Mouse (Mus musculus) neural tube, embryonic 14.5 days (tissue): ENCODE measurements at regions not wholly inside any gene's neighbourhood (a gene's known extent, or its start where the extent isn't known, plus 50 kb on each side); places are given as distances from the start of the nearest gene placed in this dataset.

Experiments
- ATAC-seq: fragments of 200-750 bp; cut with Nextera tagmentation; 2 replicates; pipeline ENCODE4 v1.8.0; 2017; ENCODE audit warnings: low read depth, mild to moderate bottlenecking, moderate TSS enrichment, moderate library complexity
- H3K27ac ChIP-seq: fragments of 300-500 bp; sonication (generic); 2 replicates; pipeline ENCODE4 v1.5.1; 2014; ENCODE audit warnings: low read depth, mild to moderate bottlenecking, control low read depth, low read length, moderate library complexity, mixed read lengths
- H3K27me3 ChIP-seq: fragments of 300-500 bp; sonication (generic); 2 replicates; pipeline ENCODE4 v1.6.1; 2014; ENCODE audit warnings: low read length; ENCODE audit not compliant: control insufficient read depth, insufficient read depth
- H3K36me3 ChIP-seq: fragments of 300-500 bp; sonication (generic); 2 replicates; pipeline ENCODE4 v1.6.1; 2014; ENCODE audit warnings: low read length, mixed read lengths; ENCODE audit not compliant: control insufficient read depth, insufficient read depth
- H3K4me1 ChIP-seq: fragments of 300-500 bp; sonication (generic); 2 replicates; pipeline ENCODE4 v1.6.1; 2014; ENCODE audit warnings: low read length; ENCODE audit not compliant: control insufficient read depth, insufficient read depth
- H3K4me2 ChIP-seq: fragments of 300-500 bp; sonication (generic); 2 replicates; pipeline ENCODE4 v1.6.1; 2014; ENCODE audit warnings: mild to moderate bottlenecking, low read depth, low read length, control low read depth
- H3K4me3 ChIP-seq: fragments of 300-500 bp; sonication (generic); 2 replicates; pipeline ENCODE4 v1.5.1; 2014; ENCODE audit warnings: low read depth, low read length, control low read depth, mixed read lengths
- H3K9ac ChIP-seq: fragments of 300-500 bp; sonication (generic); replicated peaks from 2 replicates; pipeline ENCODE4 v1.6.1; 2014; ENCODE audit warnings: low read depth, mild to moderate bottlenecking, control low read depth, low read length, mixed read lengths
- H3K9me3 ChIP-seq: fragments of 300-500 bp; sonication (generic); 2 replicates; pipeline ENCODE4 v1.6.1; 2016; ENCODE audit warnings: low read length; ENCODE audit not compliant: control insufficient read depth
- WGBS: fragments of 180-500 bp; shearing (Covaris S2); extraction: QIAGEN DNeasy Blood & Tissue Kit; methylation state at CpG from one replicate; pipeline ENCODE4 v1.1.7; 2014; 5-methylcytosine and 5-hydroxymethylcytosine counted together

DNA sequence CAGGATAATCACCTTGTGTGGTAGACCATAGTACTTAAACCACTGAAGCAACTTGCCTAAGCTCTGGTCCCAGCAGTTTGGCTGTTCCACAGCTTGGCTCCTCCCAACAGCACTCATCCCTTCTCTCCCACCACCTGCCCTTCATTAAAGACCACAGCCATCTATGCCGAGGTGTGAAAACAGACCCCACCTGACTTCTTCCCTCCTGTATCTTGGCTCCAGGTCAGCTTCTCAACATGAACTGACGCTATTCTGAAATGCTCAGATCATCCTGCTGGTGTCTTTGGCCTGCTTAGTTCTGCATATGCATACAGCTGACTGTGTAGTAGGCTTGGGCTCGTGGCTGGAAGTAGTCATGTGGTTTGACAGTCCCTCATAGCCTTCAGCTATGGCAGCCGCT, 177.1 kb downstream of the Abcc12 start:
- Histone ChIP-seq H3K27me3 (no peaks in the 10 kb centered on the region), H3K9ac (no peak overlapping the region), H3K4me1 (peaks cover 7% of the 10 kb centered on the region; the same call in 1 of the 2 replicates), H3K9me3 (no peaks in the 10 kb centered on the region), H3K36me3 (no peaks in the 10 kb centered on the region), H3K27ac (no peak overlapping the region), H3K4me3 (no peak overlapping the region), H3K4me2 (no peak overlapping the region)
- no peak for ATAC-seq
- 77% methylated on average over 4 of the region's 4 CpGs for WGBS

DNA sequence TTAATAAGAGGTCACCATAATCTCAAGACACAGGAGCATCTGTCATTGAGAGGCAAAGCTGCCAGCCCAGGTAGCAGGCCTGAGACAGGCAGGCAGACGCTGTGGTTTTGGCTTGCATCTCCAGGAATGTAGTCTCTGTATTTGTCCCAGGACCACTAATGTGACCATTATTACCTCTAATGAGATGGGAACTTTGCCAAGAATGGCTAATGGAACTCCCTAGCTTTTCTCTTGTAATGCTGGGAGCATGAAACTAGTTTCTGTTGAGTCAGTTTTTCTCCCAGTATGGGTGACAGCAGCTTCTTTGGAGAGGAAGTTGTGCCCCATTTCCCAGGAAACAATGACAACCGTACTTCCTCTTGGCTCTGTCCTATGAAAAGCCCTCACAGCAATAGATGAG, 178.5 kb downstream of the Abcc12 start:
- no peak overlapping the region for H3K9ac ChIP-seq
- no peak overlapping the region for H3K4me2 ChIP-seq
- H3K9me3 ChIP-seq = no peaks in the 10 kb centered on the region
- no peak for ATAC-seq
- no peaks in the 10 kb centered on the region for H3K27me3 ChIP-seq
- WGBS = 48% methylated on average over 2 of the region's 2 CpGs
- no peak overlapping the region for H3K4me3 ChIP-seq
- peaks cover 7% of the 10 kb centered on the region; the same call in 1 of the 2 replicates for H3K4me1 ChIP-seq
- H3K27ac ChIP-seq = no peak overlapping the region
- no peaks in the 10 kb centered on the region for H3K36me3 ChIP-seq

DNA sequence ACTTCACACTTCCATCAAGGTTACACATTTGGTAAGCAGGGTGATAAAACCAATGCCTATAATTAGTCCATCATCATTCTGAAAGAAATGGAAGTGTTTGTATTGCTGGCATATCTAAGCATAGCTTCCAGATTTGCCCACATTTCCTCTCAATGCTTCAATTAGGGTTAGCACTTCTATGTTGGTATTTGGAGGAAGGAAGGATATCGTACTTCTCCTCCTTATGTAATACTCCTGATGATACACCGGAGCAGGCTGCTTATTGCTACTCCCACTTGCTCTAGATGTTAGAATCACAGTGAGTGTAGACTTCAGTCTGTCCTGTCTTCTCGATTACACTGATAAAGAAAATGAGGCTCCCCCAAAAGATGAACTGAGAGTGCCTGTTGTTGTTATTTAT, 185.4 kb downstream of the Abcc12 start:
- Histone ChIP-seq H3K27ac (no peak overlapping the region), H3K4me1 (peaks cover 8% of the 10 kb centered on the region), H3K27me3 (no peaks in the 10 kb centered on the region), H3K9me3 (0 out of 2 replicates have a peak, but pooled peaks cover 3% of the 10 kb centered on the region), H3K9ac (no peak overlapping the region), H3K4me3 (no peak overlapping the region), H3K36me3 (no peaks in the 10 kb centered on the region), H3K4me2 (no peak overlapping the region)
- no peak for ATAC-seq
- 94% methylated on average over 3 of the region's 3 CpGs for WGBS

DNA sequence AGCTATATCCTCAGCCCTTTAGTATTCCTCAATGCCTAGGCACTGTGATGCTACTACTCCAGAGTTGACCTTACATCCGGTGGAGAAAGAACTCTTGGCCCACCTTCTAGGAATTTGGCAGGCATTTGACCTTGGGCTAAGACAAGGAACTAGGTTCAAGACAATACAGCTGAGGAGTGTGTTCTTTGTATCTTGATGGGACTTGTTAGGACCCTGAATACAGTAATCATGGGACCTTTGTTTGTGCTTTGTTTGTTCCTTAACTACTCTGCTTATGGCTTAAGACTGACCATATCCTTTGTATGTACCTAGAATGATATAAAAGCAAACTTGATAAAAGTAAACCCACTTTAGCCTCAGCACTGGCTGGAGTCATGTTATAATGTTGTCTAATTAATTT, 186.7 kb downstream of the Abcc12 start:
- Histone ChIP-seq H3K4me3 (no peak overlapping the region), H3K9ac (no peak overlapping the region), H3K27ac (no peak overlapping the region), H3K27me3 (no peaks in the 10 kb centered on the region), H3K36me3 (no peaks in the 10 kb centered on the region), H3K4me2 (no peak overlapping the region), H3K4me1 (peaks cover 21% of the 10 kb centered on the region), H3K9me3 (0 out of 2 replicates have a peak, but pooled peaks cover 3% of the 10 kb centered on the region)
- ATAC-seq = no peak
- 76% methylated on average over 1 of the region's 1 CpGs for WGBS

DNA sequence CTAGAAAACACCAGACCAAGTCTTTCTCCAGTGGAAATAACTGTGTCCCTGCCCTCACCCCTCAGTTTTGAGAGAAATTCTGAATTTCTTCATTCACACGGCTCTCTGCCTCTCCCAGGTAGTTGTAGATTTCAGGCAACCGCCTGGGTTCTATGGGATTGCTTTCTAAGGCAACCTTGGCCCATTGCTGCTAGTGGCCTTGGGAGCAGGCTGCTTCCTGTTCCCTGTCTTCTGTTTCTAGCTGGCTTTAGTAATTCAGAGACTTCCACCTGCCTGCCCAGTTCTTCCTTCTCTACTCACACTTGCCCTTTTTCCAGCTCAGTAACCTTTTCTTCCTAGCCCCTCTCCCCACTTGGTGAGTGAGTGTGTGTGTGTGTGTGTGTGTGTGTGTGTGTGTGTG, 187.1 kb downstream of the Abcc12 start:
- Histone ChIP-seq H3K4me2 (no peak overlapping the region), H3K4me3 (no peak overlapping the region), H3K27me3 (no peaks in the 10 kb centered on the region), H3K36me3 (no peaks in the 10 kb centered on the region), H3K9me3 (0 out of 2 replicates have a peak, but pooled peaks cover 3% of the 10 kb centered on the region), H3K9ac (no peak overlapping the region), H3K27ac (no peak overlapping the region), H3K4me1 (peaks cover 23% of the 10 kb centered on the region)
- WGBS = 94% methylated on average over 2 of the region's 2 CpGs
- no peak for ATAC-seq

DNA sequence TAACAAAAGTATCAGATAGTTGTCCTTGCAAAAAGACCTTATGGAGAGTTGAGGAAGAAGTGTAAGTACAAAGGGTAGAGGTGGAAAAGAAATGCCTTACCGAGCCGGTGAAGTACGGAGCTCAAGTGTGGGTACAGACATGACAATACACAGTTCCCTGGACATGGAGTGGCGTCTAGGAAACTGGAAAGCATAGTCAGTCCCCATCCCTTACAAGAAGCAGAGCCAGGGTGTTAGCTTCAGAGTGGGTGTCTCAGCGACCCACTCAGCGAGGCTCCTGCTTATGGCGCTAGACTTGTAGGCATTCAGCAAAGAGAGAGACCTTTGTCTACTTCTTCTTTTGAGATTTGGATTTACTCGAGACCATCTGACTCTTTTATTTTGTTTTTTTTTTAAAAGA, 189.8 kb downstream of the Abcc12 start:
- no peaks in the 10 kb centered on the region for H3K9me3 ChIP-seq
- ATAC-seq = no peak
- no peaks in the 10 kb centered on the region for H3K27me3 ChIP-seq
- no peak overlapping the region for H3K9ac ChIP-seq
- H3K4me3 ChIP-seq = no peak overlapping the region
- H3K27ac ChIP-seq = peak overlapping the region; percentile 88
- WGBS = 71% methylated on average over 8 of the region's 8 CpGs
- no peaks in the 10 kb centered on the region for H3K36me3 ChIP-seq
- no peak overlapping the region for H3K4me2 ChIP-seq
- H3K4me1 ChIP-seq = peaks cover 27% of the 10 kb centered on the region

DNA sequence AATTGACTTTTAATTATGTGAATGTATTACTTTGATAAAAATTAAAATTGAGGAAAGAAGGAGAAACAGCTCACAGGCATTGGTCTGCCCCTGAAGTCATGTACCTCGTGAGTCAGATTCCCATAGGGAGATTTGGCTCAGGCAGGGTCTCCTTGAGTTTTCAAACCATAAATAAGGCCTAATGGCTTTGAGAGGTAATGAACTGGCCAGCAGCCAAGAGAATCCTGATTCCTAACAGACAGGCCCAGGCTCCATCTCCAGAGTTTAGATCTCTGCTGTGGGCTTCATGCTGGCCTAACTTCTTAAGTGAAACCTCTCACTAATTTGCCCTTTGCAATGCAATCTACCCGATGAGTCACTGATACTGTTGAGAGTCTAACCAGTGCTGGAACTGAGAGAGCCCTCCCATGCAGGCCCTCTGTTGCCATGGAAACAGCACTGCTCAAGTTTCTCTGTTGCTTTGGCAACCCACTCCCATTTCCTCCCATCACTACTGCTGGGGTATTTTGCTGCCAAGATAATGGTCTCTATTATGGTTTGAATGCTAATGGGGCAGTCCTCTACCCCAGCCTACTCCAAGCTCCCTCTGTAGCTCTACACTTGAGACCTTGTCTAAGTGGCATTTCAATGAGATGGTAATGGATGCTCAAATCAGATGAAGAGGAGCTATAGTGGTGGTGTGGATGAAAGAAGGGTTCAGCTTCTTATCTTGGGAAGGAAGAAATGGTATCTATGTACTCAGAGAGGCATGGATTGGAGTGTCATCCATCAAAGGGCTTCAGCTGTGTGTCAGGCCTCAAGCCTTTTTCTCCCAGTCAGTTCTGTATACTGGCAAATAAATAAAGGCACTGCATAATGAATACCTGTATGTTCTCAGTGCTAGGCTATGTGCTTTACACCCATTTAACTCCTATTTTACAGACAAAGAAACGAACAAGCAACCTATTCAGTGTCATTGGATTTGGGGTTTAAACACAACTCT, 190.5 kb downstream of the Abcc12 start:
- no peaks in the 10 kb centered on the region for H3K36me3 ChIP-seq
- H3K9ac ChIP-seq = no peak overlapping the region
- H3K9me3 ChIP-seq = no peaks in the 10 kb centered on the region
- H3K4me1 ChIP-seq = peaks cover 31% of the 10 kb centered on the region
- no peaks in the 10 kb centered on the region for H3K27me3 ChIP-seq
- H3K27ac ChIP-seq = peak overlapping the region; percentile 88
- 17% methylated on average over 3 of the region's 3 CpGs for WGBS
- peak overlapping the region; percentile 16; the same call in 1 of the 2 replicates for H3K4me2 ChIP-seq
- peak; percentile 93 for ATAC-seq
- no peak overlapping the region for H3K4me3 ChIP-seq

DNA sequence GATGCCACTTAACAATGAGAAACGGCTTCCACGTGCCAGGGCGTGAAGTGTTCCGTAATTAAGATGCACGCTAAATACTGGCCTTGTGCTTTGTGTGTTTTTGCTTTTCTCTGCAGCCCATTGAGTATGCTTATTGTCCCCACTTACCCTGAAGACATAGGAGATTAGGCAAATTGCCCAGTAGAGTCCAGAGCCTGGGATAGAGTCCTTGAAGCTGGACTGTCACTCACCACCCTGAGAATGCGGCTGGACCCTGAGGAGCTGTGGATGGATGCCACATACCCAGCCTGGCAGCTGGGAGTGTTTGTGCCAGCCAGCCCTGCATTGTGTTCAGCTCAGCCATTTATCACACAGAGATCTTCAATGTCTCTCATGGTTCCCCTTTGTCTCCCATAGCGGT, 195.2 kb downstream of the Abcc12 start:
- Histone ChIP-seq H3K27ac (no peak overlapping the region), H3K4me1 (peaks cover 28% of the 10 kb centered on the region), H3K4me2 (no peak overlapping the region), H3K9ac (no peak overlapping the region), H3K9me3 (no peaks in the 10 kb centered on the region), H3K27me3 (no peaks in the 10 kb centered on the region), H3K36me3 (no peaks in the 10 kb centered on the region), H3K4me3 (no peak overlapping the region)
- peak; percentile 58 for ATAC-seq
- WGBS = 23% methylated on average over 7 of the region's 7 CpGs

DNA sequence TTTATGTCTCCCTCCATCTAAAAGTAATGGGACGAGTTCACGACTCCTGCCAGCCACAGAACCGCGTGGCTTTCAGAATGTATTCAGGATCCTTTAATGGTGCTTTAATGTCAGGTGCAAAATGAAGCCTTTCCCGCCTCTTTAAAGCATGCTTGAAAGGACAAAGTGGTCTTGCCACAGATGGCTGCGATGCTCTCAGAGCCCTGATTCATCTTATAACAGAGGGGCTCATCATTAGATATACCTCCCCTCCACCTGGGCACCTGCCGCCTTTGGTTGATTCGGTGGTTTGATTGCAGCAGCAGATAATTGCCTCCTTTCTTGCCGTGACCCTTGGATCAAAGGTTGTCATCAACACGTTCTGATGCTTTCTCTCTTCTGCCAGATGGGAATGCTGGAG, 198.5 kb downstream of the Abcc12 start:
- ATAC-seq = no peak
- Histone ChIP-seq H3K4me3 (no peak overlapping the region), H3K27ac (no peak overlapping the region)

More for the DNA sequence above, 198.5 kb downstream of the Abcc12 start:
- H3K9ac ChIP-seq = no peak overlapping the region
- H3K9me3 ChIP-seq = no peaks in the 10 kb centered on the region
- H3K36me3 ChIP-seq = no peaks in the 10 kb centered on the region
- 69% methylated on average over 10 of the region's 10 CpGs for WGBS
- H3K4me2 ChIP-seq = no peak overlapping the region
- H3K4me1 ChIP-seq = 0 out of 2 replicates have a peak, but pooled peaks cover 8% of the 10 kb centered on the region
- H3K27me3 ChIP-seq = no peaks in the 10 kb centered on the region
